Mouse (Mus musculus): ENCODE measurements at regions not wholly inside any gene's neighbourhood (a gene's known extent, or its start where the extent isn't known, plus 50 kb on each side); places are given as distances from the start of the nearest gene placed in this dataset.

GRCm38 (mm10) chr7:128834894-128835293 is 90.2 kb downstream of the Sec23ip start:
- no peak for DNase-seq (ENCODE audit: low read depth)

GRCm38 (mm10) chr7:128836435-128836834 is 91.7 kb downstream of the Sec23ip start:
- DNase-seq (ENCODE audit: low read depth): no peak

- no peak for DNase-seq (ENCODE audit: low read depth)
Observed at GRCm38 (mm10) chr7:128842561-128842960, 97.8 kb downstream of the Sec23ip start.

- DNase-seq (ENCODE audit: low read depth): no peak
Observed at GRCm38 (mm10) chr7:128843576-128843975, 98.8 kb downstream of the Sec23ip start.

DNA sequence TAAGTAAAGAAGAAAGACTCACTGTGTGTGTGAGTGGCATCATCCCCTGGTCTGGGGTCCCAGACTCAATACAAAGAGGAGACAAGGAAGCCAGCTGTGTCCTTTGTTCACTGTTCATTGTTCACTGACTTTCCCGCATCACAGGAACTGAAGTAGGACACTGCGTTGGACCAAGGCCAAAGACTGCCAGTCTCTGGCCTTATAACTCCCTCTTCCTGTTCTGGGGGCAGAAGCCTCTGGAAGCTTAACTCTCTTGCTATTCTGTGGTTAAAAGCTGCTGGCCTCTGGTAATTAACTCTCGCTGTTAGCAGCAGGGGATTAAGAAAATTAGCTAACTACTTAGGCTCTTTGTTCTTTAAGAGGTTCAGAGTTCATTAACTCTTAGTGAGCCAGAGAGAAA is 104.5 kb downstream of the Sec23ip start:
- no peak for DNase-seq (ENCODE audit: low read depth)

- peak; percentile 31 for DNase-seq (ENCODE audit: low read depth)
Observed at GRCm38 (mm10) chr7:128854193-128854592, 109.5 kb downstream of the Sec23ip start.

DNA sequence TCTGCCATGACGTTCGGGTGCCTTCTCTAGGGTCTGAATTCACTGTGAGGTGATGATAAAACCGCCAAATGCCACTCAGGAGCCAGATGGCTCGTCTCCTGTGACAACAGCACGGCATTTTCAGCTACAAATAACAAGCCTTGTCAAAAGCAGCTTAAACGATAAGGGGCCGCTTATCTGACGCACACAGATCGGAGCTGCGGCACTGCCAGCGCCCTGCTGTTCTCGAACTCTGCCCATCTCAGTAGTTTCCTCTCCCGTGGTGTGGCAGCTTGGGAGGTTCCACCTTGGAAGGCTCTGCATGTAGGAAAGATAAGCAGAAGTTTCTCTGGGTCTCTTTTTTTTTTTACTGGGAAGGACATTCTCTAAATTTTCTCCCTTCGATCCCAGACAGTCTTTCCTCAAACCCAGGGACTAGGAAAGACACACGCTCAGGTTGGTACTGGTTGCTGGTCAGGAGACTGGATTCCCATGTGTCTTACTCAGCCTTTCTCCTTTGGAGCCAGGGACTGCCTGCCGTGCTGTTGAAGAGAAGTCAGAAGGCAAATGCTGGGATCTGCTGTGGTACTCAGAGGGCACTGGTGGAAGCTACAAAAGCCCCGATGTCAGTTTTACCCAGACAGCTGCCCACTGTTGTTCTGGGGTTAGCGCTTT is 110.1 kb downstream of the Sec23ip start:
- DNase-seq (ENCODE audit: low read depth): peak; percentile 59

DNA sequence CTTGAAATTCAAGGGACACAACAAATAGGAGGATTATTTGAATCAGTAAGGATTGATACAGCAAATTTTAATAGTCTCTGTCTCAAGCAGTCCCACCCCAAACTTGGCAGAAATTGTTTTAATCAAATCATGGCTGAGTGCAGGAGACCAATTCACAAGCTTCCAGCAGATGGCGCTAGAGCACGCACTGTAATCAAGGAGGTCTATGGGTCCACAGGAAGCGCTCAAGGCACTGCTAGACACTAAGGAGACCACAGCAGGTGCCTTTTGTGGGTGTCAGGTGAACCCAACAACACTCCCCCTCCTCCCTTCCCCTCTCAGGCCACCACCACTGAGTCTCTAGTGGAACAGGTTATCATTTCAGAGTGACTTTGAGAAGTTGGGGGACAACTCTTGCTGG is 115.4 kb downstream of the Sec23ip start:
- DNase-seq (ENCODE audit: low read depth): peak; percentile 65

GRCm38 (mm10) chr7:128860709-128861108 is 116.0 kb downstream of the Sec23ip start:
- no peak for DNase-seq (ENCODE audit: low read depth)

DNA sequence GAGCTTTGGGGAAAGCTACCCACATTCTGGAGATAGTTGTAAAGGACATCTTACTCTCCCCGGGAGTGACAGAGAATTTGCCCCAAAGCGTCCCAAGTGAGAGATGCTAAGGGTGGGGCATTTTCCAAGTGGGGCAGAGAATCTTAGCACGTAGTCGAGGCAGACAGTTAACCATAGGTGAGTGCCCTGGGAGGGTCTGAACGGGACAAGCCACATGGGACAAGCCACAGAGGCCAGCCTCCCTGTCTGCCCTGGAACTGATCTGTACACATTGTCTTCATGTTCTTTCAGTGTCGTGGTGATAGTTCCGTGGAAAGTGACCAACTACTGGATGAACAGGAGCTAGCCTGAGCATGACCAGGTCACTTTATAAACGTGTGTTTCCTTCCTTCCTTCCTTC is 116.6 kb downstream of the Sec23ip start:
- no peak for DNase-seq (ENCODE audit: low read depth)

- DNase-seq (ENCODE audit: low read depth): no peak
Observed at GRCm38 (mm10) chr7:128868799-128869198, 124.1 kb downstream of the Sec23ip start.

GRCm38 (mm10) chr7:128884015-128884414 is 139.3 kb downstream of the Sec23ip start:
- no peak for DNase-seq (ENCODE audit: low read depth)

DNA sequence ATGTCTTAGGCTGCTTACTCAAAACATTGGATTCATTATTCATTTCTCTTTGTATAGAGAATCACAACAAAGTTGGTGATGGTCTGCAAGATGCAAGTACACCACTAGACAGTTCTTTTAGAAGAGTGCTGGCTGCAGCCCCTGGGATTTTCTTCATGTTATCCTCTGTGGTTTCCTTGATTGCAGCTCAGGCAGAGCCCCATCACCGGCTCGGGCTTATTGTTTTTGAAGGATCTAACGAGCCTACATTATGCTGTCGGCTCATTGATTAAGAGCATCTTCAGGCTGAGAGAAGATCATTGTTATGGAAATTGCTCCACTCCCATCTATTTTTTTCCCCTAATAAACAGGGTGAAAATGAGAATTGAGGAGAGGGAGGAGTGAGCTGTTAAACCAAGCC is 140.8 kb downstream of the Sec23ip start:
- no peak for DNase-seq (ENCODE audit: low read depth)

DNA sequence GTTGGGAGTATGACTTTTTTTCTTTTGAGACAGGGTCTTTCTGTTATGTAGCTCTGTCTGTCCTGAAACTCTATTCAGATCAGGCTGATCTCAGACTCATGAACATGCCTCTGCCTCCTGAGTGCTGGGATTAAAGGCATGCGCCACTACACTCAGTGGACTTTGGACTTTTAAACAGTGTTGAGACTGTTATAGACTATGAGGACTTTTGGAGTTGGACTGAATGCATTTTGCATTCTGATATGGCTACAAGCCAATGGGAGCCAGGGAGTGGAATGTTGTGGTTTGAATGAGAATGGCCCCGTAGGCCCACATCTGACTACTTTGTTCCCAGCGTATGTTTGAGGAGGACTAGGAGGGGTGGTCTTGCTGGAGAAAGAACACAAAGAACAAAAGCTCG is 165.4 kb downstream of the Sec23ip start:
- DNase-seq (ENCODE audit: low read depth): no peak

GRCm38 (mm10) chr7:128937976-128938730 is 193.4 kb downstream of the Sec23ip start:
- peak; percentile 3 for DNase-seq (ENCODE audit: low read depth)

- no peak for DNase-seq (ENCODE audit: low read depth)
Observed at GRCm38 (mm10) chr7:128960575-128960974, 215.8 kb downstream of the Sec23ip start.

DNA sequence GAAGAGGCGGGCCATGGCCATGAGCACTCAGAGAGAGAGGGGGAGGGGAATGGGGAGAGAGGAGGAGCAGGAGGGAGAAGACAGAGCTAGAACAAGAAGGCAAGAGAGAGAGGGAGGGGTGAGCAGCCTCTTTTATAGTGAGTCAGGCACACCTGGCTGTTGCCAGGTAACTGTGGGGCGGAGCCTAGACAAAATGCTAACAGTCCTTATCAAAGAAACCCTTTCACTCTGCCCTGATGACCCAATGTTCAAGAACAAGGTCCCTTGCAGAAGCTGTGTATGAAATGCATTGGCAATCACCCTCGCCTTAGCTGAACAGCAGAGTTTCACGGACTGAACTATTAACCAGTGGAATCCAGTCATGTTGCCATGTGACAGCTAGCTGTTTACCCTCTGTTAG is 235.2 kb downstream of the Sec23ip start:
- no peak for DNase-seq (ENCODE audit: low read depth)

- no peak for DNase-seq (ENCODE audit: low read depth)
Observed at GRCm38 (mm10) chr7:128980827-128981226, 236.1 kb downstream of the Sec23ip start.

DNA sequence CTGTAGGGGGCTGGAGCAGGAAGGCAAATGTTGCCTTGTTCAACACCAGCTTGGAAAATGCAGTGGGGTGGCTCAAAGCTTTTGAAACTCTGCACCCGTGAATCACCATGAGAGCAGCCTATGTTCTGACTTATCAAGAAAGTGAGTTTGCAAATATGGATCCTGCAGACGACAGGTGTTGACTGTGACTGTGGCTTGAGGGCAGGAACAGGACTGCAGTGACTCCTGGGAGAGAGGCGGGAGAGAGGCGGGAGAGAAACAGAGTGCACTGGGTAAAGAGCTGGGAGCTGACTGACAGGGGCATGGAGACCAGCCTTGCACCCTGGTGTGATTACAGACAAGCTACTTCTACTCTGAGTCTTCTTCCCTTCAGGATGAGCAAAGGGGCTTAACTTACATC is 254.0 kb downstream of the Sec23ip start:
- no peak for DNase-seq (ENCODE audit: low read depth)

DNA sequence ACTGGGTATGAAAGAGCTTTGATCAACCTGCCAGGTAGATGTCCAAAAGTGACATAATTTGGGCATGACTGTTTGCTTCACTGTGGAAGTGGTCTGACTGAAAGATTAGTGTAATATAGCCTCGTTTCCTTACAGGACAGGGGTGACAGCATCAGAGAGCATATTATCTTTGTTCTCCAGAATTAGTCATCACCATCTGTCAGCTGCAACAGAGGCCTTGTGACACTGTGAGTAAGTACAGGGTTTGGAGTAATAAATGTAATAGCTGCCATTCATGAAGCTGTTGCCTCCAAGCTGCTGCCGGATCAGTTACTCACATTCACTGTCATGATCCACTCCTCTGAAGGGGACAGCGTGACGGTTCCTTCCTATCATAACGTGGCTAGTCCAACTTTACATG is 254.4 kb upstream of the Plpp4 start:
- no peak for DNase-seq (ENCODE audit: low read depth)

DNA sequence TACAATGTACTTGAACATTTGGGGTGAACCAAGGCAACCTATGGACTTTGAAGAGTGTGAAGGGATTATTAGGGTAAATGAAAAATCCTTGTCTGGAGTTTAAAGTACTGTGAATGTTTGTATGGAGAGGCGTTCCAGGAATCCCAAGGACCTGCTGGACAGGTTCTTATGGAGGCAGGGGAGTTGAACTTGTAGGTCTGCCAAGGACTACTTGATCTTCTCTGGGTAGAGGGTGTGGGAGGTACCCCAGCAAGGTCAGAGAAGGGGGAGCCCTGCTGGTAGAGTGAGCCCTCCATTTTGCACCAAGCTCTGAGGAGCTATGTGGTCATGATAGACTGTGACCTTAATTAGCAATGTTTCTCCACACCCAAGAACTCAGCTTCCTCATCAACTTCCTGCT is 253.7 kb upstream of the Plpp4 start:
- no peak for DNase-seq (ENCODE audit: low read depth)

- DNase-seq (ENCODE audit: low read depth): no peak
Observed at GRCm38 (mm10) chr7:129016353-129016752, 240.5 kb upstream of the Plpp4 start.

GRCm38 (mm10) chr7:129027116-129027515 is 229.7 kb upstream of the Plpp4 start:
- no peak for DNase-seq (ENCODE audit: low read depth)

DNA sequence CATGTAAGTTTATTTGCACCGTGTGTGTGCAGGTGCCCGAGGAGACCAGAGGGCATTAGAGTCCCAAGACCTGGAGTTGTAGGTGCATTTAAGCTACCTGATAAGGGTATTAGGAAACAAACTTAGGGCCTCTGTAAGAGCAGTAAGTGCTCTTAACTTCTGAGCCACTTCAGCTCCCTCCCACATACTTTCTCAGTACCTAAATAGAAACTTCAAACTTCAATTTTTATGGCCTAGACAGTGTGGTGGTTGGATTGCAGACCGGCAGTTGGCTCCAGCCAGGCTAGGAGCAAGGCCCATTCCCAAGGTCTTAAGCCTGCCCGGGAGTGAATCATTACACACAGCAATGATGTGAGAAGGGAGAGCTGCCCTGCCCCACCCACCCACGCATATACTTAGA is 208.8 kb upstream of the Plpp4 start:
- DNase-seq (ENCODE audit: low read depth): no peak

Measured in c-Kit-positive CD71-positive TER-119-negative erythroid progenitor cells, embryonic 14.5 days (primary cell).